Mouse (Mus musculus) CH12.LX (cell line): ENCODE measurements around the gene Chrna4. TPM values are rescaled to one million over a fixed set of nuclear protein-coding genes. Genes with fewer than 3 reads are reported as not detected.

ENCODE experiments used
- DNase-seq: peaks from one replicate; pipeline ENCODE4 v3.0.0-alpha.2; 2013; ENCODE audit errors: extremely low read depth
- H3K27ac ChIP-seq: 2 replicates; pipeline ENCODE4 v1.5.1; 2012; ENCODE audit warnings: low read depth, mild to moderate bottlenecking, control low read depth, moderate library complexity; ENCODE audit not compliant: insufficient read depth
- H3K27me3 ChIP-seq: replicated peaks from 2 replicates; pipeline ENCODE3; 2012; ENCODE audit warnings: inconsistent platforms
- H3K36me3 ChIP-seq, 2 experiments: replicated peaks in 1 of 2; 2 replicates each; pipeline versions ENCODE3 to v1.6.1; 2012; ENCODE audit warnings: inconsistent platforms in 1 of 2, low read length in 1 of 2, mild to moderate bottlenecking in 1 of 2, mixed read lengths in 1 of 2, moderate library complexity in 1 of 2; ENCODE audit not compliant: control insufficient read depth in 1 of 2, insufficient read depth in 1 of 2
- H3K4me1 ChIP-seq, 2 experiments: 2 replicates each; pipeline ENCODE4 v1.6.1; 2012; ENCODE audit warnings: inconsistent platforms in 1 of 2, moderate library complexity in 1 of 2; ENCODE audit not compliant: insufficient read depth in 2 of 2, control insufficient read depth in 1 of 2
- H3K4me2 ChIP-seq: 2 replicates; pipeline ENCODE4 v1.6.1; 2012; ENCODE audit warnings: low read depth, mild to moderate bottlenecking, control low read depth; ENCODE audit not compliant: poor library complexity, insufficient read depth, severe bottlenecking
- H3K4me3 ChIP-seq, 3 experiments: fragments of 150-350 bp in 1 of 3; sonication (generic) in 1 of 3; replicated peaks in 1 of 3; 2 replicates each; pipeline versions ENCODE3 to v1.5.1; 2011 to 2012; ENCODE audit warnings: low read depth in 2 of 3, low read length in 2 of 3, mild to moderate bottlenecking in 2 of 3, moderate library complexity in 2 of 3, control low read depth in 1 of 3, improper control_type of control experiment in 1 of 3, inconsistent platforms in 1 of 3, mixed read lengths in 1 of 3; ENCODE audit not compliant: poor library complexity in 1 of 3
- H3K79me2 ChIP-seq: replicated peaks from 2 replicates; pipeline ENCODE4 v1.6.1; 2012; ENCODE audit warnings: mild to moderate bottlenecking, moderate library complexity; ENCODE audit not compliant: control insufficient read depth, poor library complexity, insufficient read depth, severe bottlenecking; ENCODE audit errors: extremely low read depth
- H3K9ac ChIP-seq: 2 replicates; pipeline ENCODE4 v1.6.1; 2012; ENCODE audit warnings: low read depth, mild to moderate bottlenecking, control low read depth, moderate library complexity; ENCODE audit not compliant: insufficient read depth
- H3K9me3 ChIP-seq: replicated peaks from 2 replicates; pipeline ENCODE3; 2012; ENCODE audit warnings: low read length, inconsistent platforms, mixed read lengths
- CTCF ChIP-seq, 2 experiments: IDR thresholded peaks in 1 of 2; conservative IDR thresholded peaks in 1 of 2; 2 replicates each; pipeline ENCODE4 v1.5.1; 2011 to 2012; ENCODE audit warnings: low read depth in 2 of 2, low read length in 2 of 2, improper control_type of control experiment in 1 of 2, inconsistent platforms in 1 of 2, mild to moderate bottlenecking in 1 of 2, moderate library complexity in 1 of 2
- ELF1 ChIP-seq: IDR thresholded peaks from 2 replicates; pipeline ENCODE4 v1.6.1; 2014; ENCODE audit warnings: low read depth, mild to moderate bottlenecking, inconsistent platforms, low read length, improper control_type of control experiment
- EP300 ChIP-seq: IDR thresholded peaks from 2 replicates; pipeline ENCODE4 v1.6.1; 2011; ENCODE audit warnings: low read length, improper control_type of control experiment
- ETS1 ChIP-seq: conservative IDR thresholded peaks from 2 replicates; pipeline ENCODE4 v1.6.1; 2012; ENCODE audit warnings: low read depth, mild to moderate bottlenecking, inconsistent platforms, low read length, improper control_type of control experiment, moderate library complexity
- IRF4 ChIP-seq: IDR thresholded peaks from 2 replicates; pipeline ENCODE4 v1.6.1; 2014; ENCODE audit warnings: low read depth, mild to moderate bottlenecking, inconsistent platforms, low read length, improper control_type of control experiment
- JUN ChIP-seq: IDR thresholded peaks from 2 replicates; pipeline ENCODE4 v1.6.1; 2011; ENCODE audit warnings: low read depth, mild to moderate bottlenecking, low read length, improper control_type of control experiment, moderate library complexity; ENCODE audit not compliant: insufficient read depth
- MAZ ChIP-seq: IDR thresholded peaks from 2 replicates; pipeline ENCODE4 v1.6.1; 2012; ENCODE audit warnings: low read depth, mild to moderate bottlenecking, inconsistent platforms, low read length, improper control_type of control experiment, moderate library complexity
- MYC ChIP-seq: IDR thresholded peaks from 2 replicates; pipeline ENCODE4 v1.6.1; 2011; ENCODE audit warnings: low read depth, mild to moderate bottlenecking, improper control_type of control experiment, low read length
- NRF1 ChIP-seq: IDR thresholded peaks from 2 replicates; pipeline ENCODE4 v1.6.1; 2014; ENCODE audit warnings: low read depth, mild to moderate bottlenecking, inconsistent platforms, low read length, improper control_type of control experiment, moderate library complexity
- POLR2A ChIP-seq: IDR thresholded peaks from 2 replicates; pipeline ENCODE4 v1.6.1; 2011; ENCODE audit warnings: low read depth, mild to moderate bottlenecking, improper control_type of control experiment, low read length
- RAD21 ChIP-seq: IDR thresholded peaks from 2 replicates; pipeline ENCODE4 v1.6.1; 2011; ENCODE audit warnings: low read depth, mild to moderate bottlenecking, low read length, improper control_type of control experiment, moderate library complexity
- SIN3A ChIP-seq: IDR thresholded peaks from 2 replicates; pipeline ENCODE4 v1.6.1; 2012; ENCODE audit warnings: low read length, improper control_type of control experiment, inconsistent platforms
- SMC3 ChIP-seq: IDR thresholded peaks from 2 replicates; pipeline ENCODE4 v1.6.1; 2011; ENCODE audit warnings: low read depth, low read length, improper control_type of control experiment
- TBP ChIP-seq: conservative IDR thresholded peaks from 2 replicates; pipeline ENCODE4 v1.6.1; 2011; ENCODE audit warnings: low read depth, low read length, improper control_type of control experiment
- TCF12 ChIP-seq: IDR thresholded peaks from 2 replicates; pipeline ENCODE4 v1.6.1; 2014; ENCODE audit warnings: low read depth, mild to moderate bottlenecking, inconsistent platforms, low read length, improper control_type of control experiment
- USF1 ChIP-seq: IDR thresholded peaks from 2 replicates; pipeline ENCODE4 v1.6.1; 2014; ENCODE audit warnings: low read depth, mild to moderate bottlenecking, inconsistent platforms, low read length, improper control_type of control experiment
- ZC3H11A ChIP-seq: IDR thresholded peaks from 2 replicates; pipeline ENCODE4 v1.6.1; 2012; ENCODE audit warnings: low read depth, mild to moderate bottlenecking, inconsistent platforms, low read length, improper control_type of control experiment
- ZKSCAN1 ChIP-seq: IDR thresholded peaks from 2 replicates; pipeline ENCODE4 v1.6.1; 2012; ENCODE audit warnings: low read depth, inconsistent platforms, low read length, improper control_type of control experiment, borderline replicate concordance
- dilution Hi-C: fragments of 300-500 bp; cut with MboI; formaldehyde crosslinking; loops from 2 replicates; pipeline ENCODE4 v1.14.3; 2020; ENCODE audit warnings: low sequenced_read_pairs; ENCODE audit not compliant: extremely low pct_unique_long_range_greater_than_20kb, extremely low pct_ligation_motif_present
- in situ Hi-C: fragments of 300-500 bp; cut with MboI; formaldehyde crosslinking; loops from 3 replicates; pipeline ENCODE4 v1.14.3; 2019; ENCODE audit warnings: low sequenced_read_pairs, low pct_ligation_motif_present, low pct_unique_long_range_greater_than_20kb, mixed read lengths
- polyA plus RNA-seq: library from polyadenylated mRNA; unstranded; fragments of >175 nt; gene quantifications from 2 replicates; pipeline ENCODE4 v1.2.1, GENCODE M21; 2012; ENCODE audit warnings: low read depth; ENCODE audit not compliant: insufficient read length
- total RNA-seq, 2 experiments: library from RNA; depleted of rRNA; stranded (reverse); fragments of 300-350 nt in 1 of 2; fragments of >200 nt in 1 of 2; gene quantifications; 2 replicates each; pipeline ENCODE4 v1.2.3; 2012 to 2014

Chrna4 gene
- total and polyA plus RNA-seq, 3 experiments = not detected

DNA sequence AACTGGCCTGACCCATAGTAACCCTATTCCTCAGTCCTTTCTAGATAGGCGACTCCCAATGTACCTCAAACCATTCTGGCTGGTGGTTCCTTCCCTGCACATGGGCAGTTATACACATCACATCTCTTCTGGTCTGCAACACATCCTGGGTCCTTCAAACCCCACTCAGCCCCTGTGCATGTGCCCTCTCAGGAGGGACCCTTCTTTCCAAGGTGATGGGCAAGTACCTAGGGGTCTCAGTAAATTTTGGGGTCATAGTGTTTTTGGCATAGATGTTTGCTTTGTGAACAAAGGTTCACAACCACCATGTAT lies 29.0 kb upstream of the Chrna4 start:
- TF ChIP-seq TBP = no peak
- TF ChIP-seq NRF1 = no peak
- no peak for TF ChIP-seq USF1
- TF ChIP-seq ETS1 = no peak
- TF ChIP-seq TCF12 = no peak
- no peak for TF ChIP-seq JUN
- H3K27ac ChIP-seq = no peak overlapping the region
- H3K4me3 ChIP-seq = no peak overlapping the region
- H3K9me3 ChIP-seq = no peaks in the 10 kb centered on the region
- no peak for DNase-seq
- H3K79me2 ChIP-seq = no peaks in the 10 kb centered on the region
- H3K4me2 ChIP-seq = no peak overlapping the region
- in situ Hi-C loops = no loop called here
- no peak overlapping the region for H3K9ac ChIP-seq
- dilution Hi-C loops = no loop called here
- H3K27me3 ChIP-seq = peaks cover 30% of the 10 kb centered on the region
- H3K36me3 ChIP-seq = no peaks in the 10 kb centered on the region
- no peaks in the 10 kb centered on the region for H3K4me1 ChIP-seq

DNA sequence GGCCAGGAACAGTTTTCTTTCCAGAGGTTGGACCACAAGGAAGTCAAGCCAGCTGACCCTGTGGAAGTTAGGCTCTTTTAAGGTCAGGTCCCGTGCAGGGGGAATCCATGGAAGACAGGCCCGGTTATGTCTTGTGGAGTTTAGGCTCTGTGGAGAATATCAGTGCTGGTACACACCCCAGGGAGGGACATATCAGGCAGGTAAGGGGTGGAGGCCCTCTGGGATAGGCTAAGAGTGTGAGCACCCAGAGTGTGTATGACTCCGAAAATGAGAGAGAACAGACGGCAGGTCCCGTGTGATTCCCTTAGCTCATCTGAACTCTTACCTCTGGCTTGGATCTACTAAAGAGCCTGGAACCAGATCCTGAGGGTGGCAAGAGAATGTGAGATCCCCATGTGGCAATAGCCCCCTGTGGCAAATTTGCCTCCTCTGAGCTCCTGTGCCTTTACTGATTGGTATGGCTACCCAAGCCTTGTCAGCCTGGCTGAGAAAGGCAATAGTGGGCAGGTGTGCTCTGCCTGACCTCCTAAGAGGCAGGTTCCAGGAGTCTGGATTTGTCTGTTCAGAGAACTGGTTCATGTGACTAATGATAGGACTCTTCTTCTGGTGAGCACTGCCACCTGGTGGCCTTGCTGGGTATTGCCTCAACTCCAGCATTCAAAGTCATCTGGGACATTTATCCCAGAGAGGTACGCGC lies 28.5 kb upstream of the Chrna4 start:
- H3K79me2 ChIP-seq = no peaks in the 10 kb centered on the region
- no peaks in the 10 kb centered on the region for H3K9me3 ChIP-seq
- no peak overlapping the region for H3K27ac ChIP-seq
- TF ChIP-seq ETS1 (no peak), POLR2A (no peak), TCF12 (peak; percentile 45), ZKSCAN1 (no peak), EP300 (no peak), MYC (peak; percentile 48; the same call in 1 of the 2 replicates), IRF4 (0 out of 2 replicates have a peak, but pooled peaks have one; percentile 13), USF1 (no peak), JUN (no peak), ELF1 (no peak; the same call in 1 of the 2 replicates), RAD21 (peak; percentile 90), ZC3H11A (no peak), SMC3 (peak; percentile 77), CTCF (conservative IDR thresholded peaks at IDR 0.05 in 1 of 2, IDR thresholded peaks at IDR 0.05 in 1 of 2; ENCODE audit: low read depth in 2 of 2, low read length in 2 of 2) (peak; percentile 90), MAZ (no peak), SIN3A (no peak)
- H3K27me3 ChIP-seq = peaks cover 34% of the 10 kb centered on the region
- no peak overlapping the region for H3K9ac ChIP-seq
- H3K4me3 ChIP-seq = no peak overlapping the region
- no peaks in the 10 kb centered on the region for H3K4me1 ChIP-seq
- H3K4me2 ChIP-seq = no peak overlapping the region
- DNase-seq = peak; percentile 71
- in situ Hi-C loops (no loop called here), dilution Hi-C loops (no loop called here)
- no peaks in the 10 kb centered on the region for H3K36me3 ChIP-seq
